Mouse (Mus musculus) kidney, postnatal 25 days (tissue): Measurements from ENCODE around the gene Csnk1g1.

Experiments used
- DNase-seq, 2 experiments: peaks; one replicate each; pipeline ENCODE4 v3.0.0; 2021; ENCODE audit warnings: mixed read lengths in 2 of 2

Csnk1g1 gene

GRCm38 (mm10) chr9:65908394-65909300, at the start of gene Csnk1g1, which contains the start of gene Trip4:
Csnk1g1 (plus strand) TSS chr9:65908924.
Trip4 (minus strand) TSS chr9:65908794.
- peak; percentile 96 to 99 for DNase-seq

- DNase-seq = no peak
Observed at GRCm38 (mm10) chr9:65859656-65860055, 49.1 kb upstream of the Csnk1g1 start.

- DNase-seq = peak; percentile 91 to 95
Observed at GRCm38 (mm10) chr9:65884564-65885315, 24.0 kb upstream of the Csnk1g1 start.

- DNase-seq = peak; percentile 80 to 91
Observed at GRCm38 (mm10) chr9:65890143-65890628, 18.5 kb upstream of the Csnk1g1 start, which contains the start of gene Pclaf. Pclaf (plus strand) TSS chr9:65890237.

- DNase-seq = no peak
Observed at GRCm38 (mm10) chr9:65891126-65891525, 17.6 kb upstream of the Csnk1g1 start.

GRCm38 (mm10) chr9:65896977-65897376, 11.7 kb upstream of the Csnk1g1 start:
- no peak for DNase-seq

GRCm38 (mm10) chr9:65902879-65903278, 5.8 kb upstream of the Csnk1g1 start:
- DNase-seq = no peak

- no peak for DNase-seq
Observed at GRCm38 (mm10) chr9:65903419-65903818, 5.3 kb upstream of the Csnk1g1 start.

- DNase-seq = peak; percentile 52 to 80
Observed at GRCm38 (mm10) chr9:65909301-65909801, 627 bp downstream of the Csnk1g1 start.

GRCm38 (mm10) chr9:65909837-65910236, 1.1 kb downstream of the Csnk1g1 start:
- DNase-seq = no peak

GRCm38 (mm10) chr9:65913976-65914375, 5.3 kb downstream of the Csnk1g1 start:
- no peak for DNase-seq

GRCm38 (mm10) chr9:65917015-65917414, 8.3 kb downstream of the Csnk1g1 start:
- DNase-seq = no peak

- DNase-seq = no peak
Observed at GRCm38 (mm10) chr9:65928456-65928855, 19.7 kb downstream of the Csnk1g1 start.

- no peak for DNase-seq
Observed at GRCm38 (mm10) chr9:65929826-65930225, 21.1 kb downstream of the Csnk1g1 start.

- no peak for DNase-seq
Observed at GRCm38 (mm10) chr9:65937566-65937965, 28.8 kb downstream of the Csnk1g1 start.

GRCm38 (mm10) chr9:65951082-65951587, 42.4 kb downstream of the Csnk1g1 start:
- peak; percentile 71 to 82 for DNase-seq

GRCm38 (mm10) chr9:65970009-65970408, 61.3 kb downstream of the Csnk1g1 start:
- DNase-seq = no peak

GRCm38 (mm10) chr9:65973206-65973605, 64.5 kb downstream of the Csnk1g1 start:
- DNase-seq = no peak

GRCm38 (mm10) chr9:65975886-65976285, 67.2 kb downstream of the Csnk1g1 start:
- DNase-seq = peak; percentile 41 to 55

- no peak for DNase-seq
Observed at GRCm38 (mm10) chr9:65982841-65983240, 74.1 kb downstream of the Csnk1g1 start.

- peak; percentile 6 to 58 for DNase-seq
Observed at GRCm38 (mm10) chr9:65987021-65987420, 78.3 kb downstream of the Csnk1g1 start.

GRCm38 (mm10) chr9:65995603-65996376, 87.1 kb downstream of the Csnk1g1 start:
- DNase-seq = no peak
